ENCODE assay signal across 12 mouse cellular contexts in genomic region chr13:97634041-97634788, GRCm38 (mm10).
DNase-seq lines count a peak whose midpoint lies in the region.
"Had no signal": no experiment of that assay in that cellular context is flagged by ENCODE, and none has a peak within 500 bp of the region (broad histone marks: within the 10 kb centered on the region; RNA-seq: fewer than 3 reads in every experiment).

No protein-coding gene starts in this region.

- peak; percentile 83 for DNase-seq in heart, adult 11 months
- DNase-seq in heart, postnatal 25 days (ENCODE audit: low spot score): no peak
- DNase-seq in right cerebral cortex, adult 18-20 months: peak; percentile 80
- no peak for DNase-seq in right cerebral cortex, postnatal 25 days
- DNase-seq in layer of hippocampus, adult 8-10 months (ENCODE audit: low spot score in 2 of 2): peak; percentile 80 to 84
- peak; percentile 38 for DNase-seq in right cerebral cortex, postnatal 14 days
- no peak for DNase-seq in cerebellum, adult 8-10 months
- DNase-seq in heart, postnatal 36 days: no peak
- DNase-seq: B cell, adult 2 months; cerebellum, postnatal 25 days; heart, postnatal 14 days; kidney, adult 18-20 months had no signal

- intact Hi-C loops in heart, postnatal 25 days (cut with DNase I): no loop called here
- intact Hi-C loops in heart, postnatal 36 days (cut with DNase I): no loop called here

Comparison
In these comparisons a context has a peak if more than half of its experiments do, and no peak if none do; other contexts are left out.
1. DNase-seq: peak in heart, adult 11 months (single experiment), right cerebral cortex, adult 18-20 months (single experiment), layer of hippocampus, adult 8-10 months (2 of 2) and right cerebral cortex, postnatal 14 days (single experiment); none in heart, postnatal 25 days (single experiment), right cerebral cortex, postnatal 25 days (single experiment), cerebellum, adult 8-10 months (single experiment) and heart, postnatal 36 days (0 of 2).